Mouse (Mus musculus) brain, embryonic 14.5 days (tissue): Measurements from ENCODE around the gene Clasp2. TPM values are rescaled to one million over a fixed set of nuclear protein-coding genes. Genes with fewer than 3 reads are reported as not detected.
A peak's percentile ranks its signal among the peaks of the same experiment; 100 is the strongest.
"Not testable (repeated sequence)": the region's sequence is repeated elsewhere in the genome, so short reads cannot be mapped to it uniquely, and the experiment has no call there.

Experiments used
- DNase-seq: peaks from one replicate; pipeline ENCODE4 v3.0.0-alpha.2; 2011; ENCODE audit warnings: low read depth
- CTCF ChIP-seq: fragments of 200-500 bp; IDR thresholded peaks from 2 replicates; pipeline ENCODE4 v1.5.1; 2012; ENCODE audit warnings: inconsistent platforms, mild to moderate bottlenecking, moderate library complexity, borderline replicate concordance; ENCODE audit not compliant: insufficient read depth, insufficient read length; ENCODE audit errors: extremely low read depth
- POLR2A ChIP-seq: fragments of 200-500 bp; IDR thresholded peaks from 2 replicates; pipeline ENCODE4 v1.6.1; 2012; ENCODE audit warnings: mild to moderate bottlenecking, inconsistent platforms, borderline replicate concordance; ENCODE audit not compliant: poor library complexity, insufficient read depth, insufficient read length, severe bottlenecking; ENCODE audit errors: extremely low read depth
- polyA plus RNA-seq: library from polyadenylated mRNA; depleted of rRNA; stranded (reverse); fragments of >200 nt; gene quantifications from 2 replicates; pipeline ENCODE4 v1.2.3, GENCODE M21; 2012; rRNA removed

Gene Clasp2
- polyA plus RNA-seq = 107 and 135 TPM in 2 replicates

DNA sequence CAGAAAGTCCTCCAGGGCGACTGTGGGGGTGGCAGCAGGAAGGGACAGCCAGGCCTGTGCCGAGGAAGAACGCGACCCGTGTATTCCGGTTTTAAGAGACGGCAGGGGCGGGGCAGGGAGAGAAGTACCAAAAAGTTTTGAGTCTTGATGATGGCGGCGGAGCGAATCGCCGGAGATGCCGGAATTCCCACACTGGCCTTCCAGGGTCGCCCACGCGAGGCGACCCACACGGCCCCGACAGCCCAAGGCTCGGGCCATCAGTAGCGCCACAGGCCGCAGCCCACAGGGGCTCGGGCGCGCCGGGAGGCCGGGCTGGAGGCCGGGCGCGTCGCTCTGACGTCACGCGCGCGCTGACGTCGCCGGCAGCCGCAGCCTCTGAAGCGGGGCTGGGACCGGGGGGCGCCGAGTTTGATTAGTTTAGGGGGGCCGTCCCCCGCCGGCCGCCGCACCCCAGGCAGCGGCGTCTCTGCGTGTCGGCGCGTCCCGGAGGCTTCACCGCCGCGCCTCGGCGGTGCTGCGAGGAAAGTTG lies at the start of gene Clasp2:
Clasp2 (plus strand) TSS at position 366 of the 529 bp plus-strand sequence.
- peak; percentile 91 for DNase-seq

DNA sequence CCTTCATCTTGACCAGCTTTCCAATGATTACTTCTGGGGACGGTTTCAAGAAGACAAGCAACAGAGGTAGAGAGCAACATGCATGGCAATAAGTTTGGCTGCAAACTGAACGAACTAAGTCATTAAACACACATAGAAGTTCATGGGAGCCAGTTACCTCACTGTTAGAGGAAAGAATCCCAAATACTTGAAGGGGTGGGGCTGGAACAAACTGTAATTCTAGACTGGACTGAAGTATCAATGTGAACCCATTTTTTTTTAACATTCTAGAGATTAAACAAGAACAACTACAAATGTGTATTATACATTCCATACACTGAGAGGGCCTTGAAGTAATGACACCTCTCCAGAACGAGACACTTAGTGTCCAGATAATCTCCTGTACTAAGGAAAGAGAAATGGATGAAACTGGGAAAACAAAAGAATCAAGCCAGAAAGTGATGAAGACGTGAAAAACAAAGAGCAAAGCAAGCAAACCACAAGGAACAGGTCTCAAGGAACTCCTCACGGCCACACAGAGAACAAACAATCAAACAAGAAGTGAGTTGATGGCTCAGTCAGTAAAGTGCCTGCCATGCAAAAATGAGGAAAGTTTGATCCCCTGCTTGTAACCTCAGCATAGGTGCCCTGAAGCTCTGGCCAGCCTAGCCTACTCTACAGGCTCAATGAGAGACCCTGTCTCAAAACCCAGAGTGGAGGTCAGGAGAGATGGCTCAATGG lies 39.7 kb upstream of the Clasp2 start:
- no peak for DNase-seq
- no peak for TF ChIP-seq CTCF

More for the DNA sequence above, at the start of gene Clasp2:
- peak; percentile 78; the same call in 1 of the 2 replicates for TF ChIP-seq POLR2A
- TF ChIP-seq CTCF = no peak

DNA sequence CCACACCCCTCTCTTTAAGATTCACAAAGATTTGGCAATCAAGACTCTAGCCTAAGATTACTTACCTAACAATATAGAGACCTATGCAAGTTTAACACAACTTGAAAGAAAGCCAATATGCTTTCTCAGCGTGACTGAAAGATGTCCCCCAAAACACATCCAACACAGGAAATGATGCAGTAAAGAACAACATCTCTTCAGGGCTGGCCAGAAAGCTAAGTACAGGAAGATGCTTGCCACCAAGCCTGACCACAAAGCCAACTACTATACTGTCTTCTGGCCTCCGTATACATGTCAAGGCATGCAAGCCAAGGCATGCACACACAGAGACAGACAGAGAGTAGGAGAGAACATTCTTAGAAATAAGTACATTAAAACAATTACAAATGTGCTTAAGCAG lies 35.2 kb upstream of the Clasp2 start:
- TF ChIP-seq CTCF = no peak
- TF ChIP-seq POLR2A = no peak

DNA sequence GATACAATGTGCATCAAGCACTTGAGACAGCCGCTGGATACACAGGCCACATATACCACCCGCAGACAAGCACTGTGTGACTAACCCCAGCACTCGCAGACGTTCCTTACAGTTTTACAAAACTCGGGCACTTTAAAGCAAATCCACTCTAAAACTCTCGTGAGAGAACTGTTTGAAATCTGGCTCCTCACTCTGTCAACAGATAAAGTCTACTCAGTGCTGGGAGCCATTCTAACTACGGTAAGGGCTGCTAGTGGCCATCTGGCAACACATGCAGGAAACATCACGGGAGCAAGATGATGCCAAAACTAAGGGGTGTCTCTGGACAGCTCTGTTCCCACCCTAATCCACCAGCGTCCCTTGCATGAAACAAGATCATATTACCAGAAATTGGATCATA lies 34.4 kb upstream of the Clasp2 start:
- no peak for TF ChIP-seq POLR2A
- TF ChIP-seq CTCF = no peak

More for the DNA sequence above, 35.2 kb upstream of the Clasp2 start:
- DNase-seq = no peak

DNA sequence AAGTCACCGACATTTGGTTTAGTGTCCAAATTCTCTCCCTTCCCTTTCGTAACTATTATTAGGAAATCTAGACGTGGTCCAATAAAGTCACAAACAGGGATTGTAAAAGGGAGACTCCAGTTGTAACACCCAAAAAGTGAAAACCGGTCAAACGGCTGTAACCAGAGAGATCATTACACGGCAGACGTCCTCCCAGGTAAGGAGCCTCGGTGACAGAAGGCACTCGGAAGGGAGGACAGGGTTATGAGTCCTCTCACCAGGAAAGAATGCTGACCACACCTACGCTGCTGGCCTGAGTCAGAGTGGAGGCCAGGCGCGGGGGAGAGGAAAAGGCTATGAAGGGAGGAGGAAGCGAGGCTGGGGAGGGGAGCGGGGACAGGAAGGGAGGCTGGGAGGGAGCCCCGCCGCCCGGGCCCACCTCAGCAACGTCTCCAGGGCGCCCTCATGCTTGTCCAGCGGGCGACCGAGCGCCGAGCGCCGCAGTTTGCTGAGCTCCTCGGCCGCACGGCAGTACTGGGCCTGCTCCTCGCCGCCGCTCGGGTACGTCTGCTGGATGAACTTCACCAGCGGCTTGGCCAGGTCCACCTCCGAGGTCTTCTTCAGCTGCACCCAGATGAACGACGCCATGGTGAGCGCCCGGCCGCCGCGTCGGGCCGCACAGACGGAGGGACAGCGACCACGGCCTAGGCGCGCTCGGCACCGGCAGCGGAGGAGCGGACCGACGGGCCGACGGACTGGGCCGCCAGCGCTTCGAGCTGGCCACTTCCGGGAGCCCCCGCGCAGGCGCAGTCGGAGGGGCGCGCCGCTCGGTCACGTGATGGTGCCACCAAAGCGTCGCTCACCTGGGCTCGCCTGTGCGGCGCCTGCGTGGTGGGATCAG lies 33.6 kb upstream of the Clasp2 start, which contains the start of gene Pdcd6ip:
Pdcd6ip (minus strand) TSS at position 779 of the 880 bp plus-strand sequence.
- DNase-seq = peak; percentile 95
- TF ChIP-seq POLR2A (peak; percentile 95), CTCF (no peak)

More for the DNA sequence above, 34.4 kb upstream of the Clasp2 start:
- DNase-seq = peak; percentile 22

DNA sequence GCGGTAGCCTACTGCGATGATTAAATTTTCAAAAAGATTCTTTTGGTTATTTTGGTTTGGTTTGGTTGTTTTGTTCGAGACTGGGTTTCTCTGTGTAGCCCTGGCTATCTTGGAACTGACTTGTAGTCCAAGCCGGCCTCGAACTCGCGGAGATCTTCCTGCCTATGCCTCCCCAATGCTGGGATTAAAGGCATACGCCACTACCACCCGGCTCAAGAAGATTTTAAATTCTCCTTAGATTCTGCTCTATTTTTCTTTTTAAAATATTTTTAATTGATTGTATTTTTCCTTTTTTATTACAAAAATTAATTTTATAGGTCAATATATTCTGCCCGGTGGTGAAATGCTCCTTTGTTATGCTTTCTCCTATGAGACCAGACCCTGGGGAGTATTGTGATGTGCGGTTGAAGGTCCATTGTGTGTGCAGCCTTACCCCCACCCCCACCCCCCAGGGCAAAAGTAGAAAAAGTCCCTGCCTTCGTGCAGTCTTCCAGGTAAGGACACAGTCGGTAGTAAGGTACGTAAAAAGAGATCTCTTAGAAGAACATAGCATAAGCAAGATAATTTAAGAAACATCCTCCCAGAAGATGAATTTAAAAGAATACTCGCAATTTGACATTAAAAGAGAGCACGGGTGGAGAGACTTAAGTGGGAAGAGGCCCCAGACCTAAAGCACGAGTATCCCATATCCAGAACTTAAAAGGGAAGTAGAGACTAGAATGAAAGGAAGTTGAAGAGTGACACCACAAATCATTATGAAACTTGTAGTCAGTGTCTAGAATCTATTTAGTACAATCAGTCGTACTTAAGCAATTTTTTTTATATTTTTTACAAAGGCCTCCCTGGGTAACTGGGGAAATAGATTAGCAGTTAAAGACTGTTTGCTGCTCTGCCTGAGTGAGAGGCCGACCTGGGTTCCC lies 32.7 kb upstream of the Clasp2 start:
- no peak for DNase-seq
- TF ChIP-seq POLR2A (no peak), CTCF (no peak)

DNA sequence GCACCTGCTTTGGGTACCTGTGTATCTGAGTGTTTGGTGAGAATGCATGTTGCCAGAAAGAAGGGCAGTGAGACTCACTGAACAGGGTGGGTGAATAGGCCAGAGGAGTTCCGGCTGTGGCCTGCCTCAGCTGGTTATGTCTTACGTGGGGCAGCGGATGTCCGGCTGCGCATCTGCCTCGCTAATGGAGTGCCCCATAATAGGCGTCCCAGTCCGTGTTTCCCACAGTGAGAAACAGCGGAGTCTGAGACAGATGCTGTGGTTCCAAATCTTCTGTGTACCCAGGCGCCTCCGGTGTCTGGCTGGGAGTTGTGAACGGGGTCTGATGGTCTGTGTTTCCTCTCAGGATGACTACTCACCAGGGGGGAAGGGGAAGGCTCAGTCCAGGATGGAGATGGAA lies 30.4 kb upstream of the Clasp2 start:
- DNase-seq = no peak
- TF ChIP-seq CTCF (no peak), POLR2A (no peak)

DNA sequence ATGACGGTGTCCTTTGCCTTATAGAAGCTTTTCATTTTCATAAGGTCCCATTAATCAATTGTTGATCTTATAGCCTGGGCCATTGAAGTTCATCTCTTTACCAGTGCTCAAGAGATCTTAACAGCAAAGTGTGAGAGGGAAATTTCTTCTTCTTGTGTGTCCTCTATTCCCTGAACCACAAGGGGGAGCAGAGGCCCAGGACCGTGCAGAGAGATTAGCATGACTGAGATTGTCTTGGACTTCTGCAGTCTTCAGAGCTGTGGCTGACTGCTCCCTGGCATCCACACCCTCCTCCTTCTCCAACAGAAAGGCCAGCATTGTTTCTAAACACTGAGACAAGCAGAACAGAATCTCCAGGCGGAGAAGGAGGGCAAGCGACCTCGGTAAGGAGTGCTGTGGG lies 22.2 kb upstream of the Clasp2 start:
- DNase-seq = peak; percentile 69
- TF ChIP-seq CTCF (peak; percentile 65; the same call in 1 of the 2 replicates), POLR2A (no peak)

DNA sequence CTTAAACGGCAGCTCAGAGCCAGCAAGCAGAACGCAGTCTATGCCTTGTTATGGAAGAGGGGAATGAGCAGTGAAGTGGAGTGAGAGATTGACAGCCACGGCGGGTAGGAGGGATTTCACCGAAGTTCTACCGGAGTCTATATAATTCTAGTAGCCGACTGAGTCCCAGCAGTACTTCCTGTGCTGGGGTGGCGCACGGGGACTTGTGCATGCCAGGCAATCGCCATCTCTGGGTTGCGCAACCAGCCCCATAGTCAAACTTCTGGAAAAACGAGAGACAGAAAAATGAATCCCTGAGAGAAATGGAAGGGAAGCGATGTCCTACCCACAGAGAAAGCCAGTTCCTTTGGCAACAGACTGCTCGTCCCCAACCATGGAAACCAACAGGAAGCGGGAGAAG lies 16.6 kb upstream of the Clasp2 start:
- no peak for DNase-seq
- no peak for TF ChIP-seq POLR2A
- TF ChIP-seq CTCF = no peak

DNA sequence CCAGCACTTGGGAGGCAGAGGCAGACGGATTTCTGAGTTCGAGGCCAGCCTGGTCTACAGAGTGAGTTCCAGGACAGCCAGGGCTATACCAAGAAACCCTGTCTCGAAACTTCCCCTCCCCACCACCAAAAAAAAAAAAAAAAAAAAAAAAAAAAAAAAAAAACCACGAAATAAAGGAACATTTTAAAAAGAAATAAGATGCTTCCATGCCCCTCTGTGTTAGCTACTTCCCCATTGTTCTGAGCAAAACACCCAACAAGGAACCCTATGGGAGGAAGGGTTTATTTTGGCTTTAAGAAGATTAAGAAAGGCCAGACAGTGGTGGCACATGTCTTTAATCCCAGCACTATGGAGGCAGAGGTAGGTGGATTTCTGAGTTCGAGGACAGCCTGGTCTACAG lies 15.7 kb upstream of the Clasp2 start:
- DNase-seq = not testable (repeated sequence)

DNA sequence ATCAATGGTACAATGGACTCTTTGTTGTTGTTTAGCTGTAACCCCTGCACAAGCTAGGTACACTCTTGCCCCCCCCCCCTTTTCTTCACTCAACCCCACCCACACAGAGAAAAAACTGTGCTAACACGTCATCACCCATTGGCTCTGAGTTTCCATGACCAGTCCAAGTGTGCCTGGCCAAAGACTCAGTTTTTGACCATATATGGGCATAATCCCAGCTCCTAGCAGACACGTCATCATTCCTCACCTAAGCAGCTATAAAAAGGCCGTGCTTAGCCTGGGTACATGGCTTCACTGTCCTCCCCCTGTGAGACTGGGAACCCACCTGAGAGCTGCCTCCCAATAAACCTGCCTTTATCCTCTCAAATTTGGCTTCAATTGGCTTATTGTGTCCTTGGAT lies 15.1 kb upstream of the Clasp2 start:
- DNase-seq = no peak
- TF ChIP-seq CTCF = no peak
- TF ChIP-seq POLR2A = no peak
